Mouse (Mus musculus) gastrocnemius, adult 18-20 months (tissue): ENCODE data around the gene Hoxd10. TPM values are rescaled to one million over a fixed set of nuclear protein-coding genes. Genes with fewer than 3 reads are reported as not detected.

Experiments
- microRNA-seq: library from miRNA; unstranded; fragments of <30 nt; microRNA quantifications from one replicate; pipeline ENCODE4 v1.2.0, GENCODE M21; 2021
- total RNA-seq, 2 experiments: library from RNA; stranded (reverse); gene quantifications; 2 replicates each; pipeline ENCODE4 v1.2.3; 2021

Hoxd10 gene
- total RNA-seq, 2 experiments from 2014 or later, result 5.0 to 6.1 TPM

Small RNA genes lying within 50 kb of the gene (microRNA-seq; reads per million reads assigned to microRNA genes)
- gene Gm44463 (not detected), gene Mir10b (31,031 reads per million, percentile 98 among the genes with 10 or more reads in this experiment)

Other genes starting within 250 kb of the Hoxd10 start
- gene Lnpk, start 112.5 kb upstream of the Hoxd10 start, total RNA-seq, result 10 to 100 TPM; 61.9 to 67.5 TPM
- not detected for gene Evx2, start 32.4 kb upstream of the Hoxd10 start, total RNA-seq
- not detected for gene Hoxd13, start 23.6 kb upstream of the Hoxd10 start, total RNA-seq
- not detected for gene Hoxd12, start 16.9 kb upstream of the Hoxd10 start, total RNA-seq
- gene Hoxd11, start 12.4 kb upstream of the Hoxd10 start, total RNA-seq, result not detected
- 10 to 100 TPM; 17.0 to 18.1 TPM for gene Hoxd9, start 5.8 kb downstream of the Hoxd10 start, total RNA-seq
- gene Hoxd8, start 12.7 kb downstream of the Hoxd10 start, total RNA-seq, result 10 to 100 TPM; 32.2 to 40.3 TPM
- gene Hoxd3, start 20.0 kb downstream of the Hoxd10 start, total RNA-seq, result not detected
- gene Hoxd4, start 20.0 kb downstream of the Hoxd10 start, total RNA-seq, result 1 to 10 TPM; 1.0 to 1.3 TPM
- under 1 TPM; 0.07 to 0.19 TPM for gene Gm28230, start 34.8 kb downstream of the Hoxd10 start, total RNA-seq
- gene Hoxd1, start 71.1 kb downstream of the Hoxd10 start, total RNA-seq, result not detected
- gene Mtx2, start 133.9 kb downstream of the Hoxd10 start, total RNA-seq, result 10 to 100 TPM; 30.7 to 38.1 TPM